ENCODE assay signal across 8 mouse cellular contexts in genomic region chr3:106722028-106722945, GRCm38 (mm10). TPM values are rescaled to one million over a fixed set of nuclear protein-coding genes. Genes with fewer than 3 reads are reported as not detected.
DNase-seq lines count a peak whose midpoint lies in the region; ATAC-seq lines count a peak whose summit lies in the region.

No protein-coding gene starts in this region.

- H3K4me1 ChIP-seq in forebrain, embryonic 14.5 days (ENCODE audit: control insufficient read depth, insufficient read depth, low read length), result 0 out of 2 replicates have a peak, but pooled peaks cover 4% of the 10 kb centered on the region
- H3K4me1 ChIP-seq in neural tube, embryonic 15.5 days, result peaks cover 3% of the 10 kb centered on the region

- H3K4me2 ChIP-seq in forebrain, embryonic 14.5 days (ENCODE audit: low read length), result peak overlapping the region; percentile 61
- H3K4me2 ChIP-seq in neural tube, embryonic 15.5 days, result peak overlapping the region; percentile 62

- DNase-seq in ES-CJ7 (ENCODE audit: low read depth, low spot score), result peak; percentile 92
- DNase-seq in cerebellum, adult 11 months, result peak; percentile 82
- peak; percentile 90 for DNase-seq in forebrain, embryonic 14.5 days (ENCODE audit: low spot score)
- peak; percentile 78 to 81 for DNase-seq in heart, postnatal 14 days
- DNase-seq in layer of hippocampus, adult 11-12 months (ENCODE audit: low spot score), result peak; percentile 91
- DNase-seq in lung, adult 18-20 months, result peak; percentile 86 to 87
- peak; percentile 82 for DNase-seq in testis, postnatal 14 days (ENCODE audit: low spot score)

- peak; percentile 93 for ATAC-seq in forebrain, embryonic 14.5 days
- ATAC-seq in neural tube, embryonic 15.5 days (ENCODE audit: low FRiP score), result peak; percentile 94

- intact Hi-C loops in heart, postnatal 14 days (cut with DNase I), result loop anchor here (5.0 kb wide), 1 partner anchor 175 kb away; the partner anchor contains the start of genes Cept1 and Dram2

- peak overlapping the region; percentile 49 for H3K4me3 ChIP-seq in forebrain, embryonic 14.5 days (ENCODE audit: low read depth, low read length)
- peak overlapping the region; percentile 68 for H3K4me3 ChIP-seq in neural tube, embryonic 15.5 days (replicated peaks)

- H3K36me3 ChIP-seq in forebrain, embryonic 14.5 days (ENCODE audit: control insufficient read depth, insufficient read depth, low read length), result no peaks in the 10 kb centered on the region
- H3K36me3 ChIP-seq in neural tube, embryonic 15.5 days, result peaks cover 4% of the 10 kb centered on the region; the same call in 1 of the 2 replicates

- WGBS in forebrain, embryonic 14.5 days, result 1% methylated on average over 33 of the region's 33 CpGs
- WGBS in neural tube, embryonic 15.5 days, result 1% methylated on average over 33 of the region's 33 CpGs

- no peaks in the 10 kb centered on the region for H3K9me3 ChIP-seq in forebrain, embryonic 14.5 days (replicated peaks; ENCODE audit: control insufficient read depth, low read length)
- H3K9me3 ChIP-seq in neural tube, embryonic 15.5 days (replicated peaks), result 0 out of 2 replicates have a peak, but pooled peaks cover 2% of the 10 kb centered on the region

- no peaks in the 10 kb centered on the region for H3K27me3 ChIP-seq in forebrain, embryonic 14.5 days (replicated peaks; ENCODE audit: control insufficient read depth, insufficient read depth, low read length)
- peaks cover 8% of the 10 kb centered on the region; the same call in 1 of the 2 replicates for H3K27me3 ChIP-seq in neural tube, embryonic 15.5 days (replicated peaks)

- peak overlapping the region; percentile 63 for H3K9ac ChIP-seq in forebrain, embryonic 14.5 days (ENCODE audit: low read length)
- peak overlapping the region; percentile 59 for H3K9ac ChIP-seq in neural tube, embryonic 15.5 days (replicated peaks)

- peak overlapping the region; percentile 92 for H3K27ac ChIP-seq in forebrain, embryonic 14.5 days (ENCODE audit: low read depth, low read length)
- peak overlapping the region; percentile 96 for H3K27ac ChIP-seq in neural tube, embryonic 15.5 days (replicated peaks)

RNA-seq across cellular contexts. Expression of gene Lrif1, which starts 37.5 kb away (rescaled TPM):
- 19.5 and 21.6 TPM in 2 replicates for polyA plus RNA-seq in forebrain, embryonic 14.5 days (2014; fragmentation: Nextera tagmentation; extraction: Ambion mirVana)
- total RNA-seq in heart, postnatal 14 days (2021), result 10 to 100 TPM; 13.1 to 13.8 TPM
- polyA plus RNA-seq in neural tube, embryonic 15.5 days (2015; fragmentation: Nextera tagmentation; extraction: Ambion mirVana), result 15.2 and 15.8 TPM in 2 replicates

Comparison
In these comparisons a context has a peak if more than half of its experiments do, and no peak if none do; other contexts are left out.
1. Peak in every context shown above with its lines: DNase-seq, ATAC-seq, H3K4me3 ChIP-seq and H3K27ac ChIP-seq.